Mouse (Mus musculus): ENCODE measurements at regions not wholly inside any gene's neighbourhood (a gene's known extent, or its start where the extent isn't known, plus 50 kb on each side); places are given as distances from the start of the nearest gene placed in this dataset.
A peak's percentile ranks its signal among the peaks of the same experiment; 100 is the strongest.

GRCm38 (mm10) chr4:119018573-119018972 lies 57.2 kb downstream of the Lao1 start:
- peak overlapping the region; percentile 69 for H3K4me2 ChIP-seq (ENCODE audit: low read depth, low read length)
- no peaks in the 10 kb centered on the region for H3K9me3 ChIP-seq (replicated peaks; ENCODE audit: control insufficient read depth, low read length)
- H3K27me3 ChIP-seq (ENCODE audit: control insufficient read depth, insufficient read depth, low read depth, low read length): no peaks in the 10 kb centered on the region; the same call in 1 of the 2 replicates
- peak; percentile 94 for ATAC-seq (ENCODE audit: low read depth)
- no peaks in the 10 kb centered on the region for H3K36me3 ChIP-seq (ENCODE audit: control insufficient read depth, insufficient read depth)
- H3K4me3 ChIP-seq (ENCODE audit: low read depth, low read length): peak overlapping the region; percentile 26; the same call in 1 of the 2 replicates
- H3K4me1 ChIP-seq (ENCODE audit: control insufficient read depth, low read depth, low read length): peaks cover 57% of the 10 kb centered on the region
- peak overlapping the region; percentile 97 for H3K27ac ChIP-seq (ENCODE audit: low read length)
- peak overlapping the region; percentile 74 for H3K9ac ChIP-seq (ENCODE audit: low read depth, low read length)
- WGBS (ENCODE audit: insufficient replicate concordance): 6% methylated on average over 6 of the region's 6 CpGs

GRCm38 (mm10) chr4:119019013-119019781 lies 57.8 kb downstream of the Lao1 start:
- H3K27ac ChIP-seq (ENCODE audit: low read length): peak overlapping the region; percentile 97
- H3K9ac ChIP-seq (ENCODE audit: low read depth, low read length): peak overlapping the region; percentile 74
- H3K9me3 ChIP-seq (replicated peaks; ENCODE audit: control insufficient read depth, low read length): no peaks in the 10 kb centered on the region
- H3K27me3 ChIP-seq (ENCODE audit: control insufficient read depth, insufficient read depth, low read depth, low read length): no peaks in the 10 kb centered on the region; the same call in 1 of the 2 replicates
- H3K4me3 ChIP-seq (ENCODE audit: low read depth, low read length): peak overlapping the region; percentile 36
- WGBS (ENCODE audit: insufficient replicate concordance): 29% methylated on average over 12 of the region's 12 CpGs
- peak overlapping the region; percentile 69 for H3K4me2 ChIP-seq (ENCODE audit: low read depth, low read length)
- peak; percentile 72 for ATAC-seq (ENCODE audit: low read depth)
- no peaks in the 10 kb centered on the region for H3K36me3 ChIP-seq (ENCODE audit: control insufficient read depth, insufficient read depth)
- peaks cover 57% of the 10 kb centered on the region for H3K4me1 ChIP-seq (ENCODE audit: control insufficient read depth, low read depth, low read length)

DNA sequence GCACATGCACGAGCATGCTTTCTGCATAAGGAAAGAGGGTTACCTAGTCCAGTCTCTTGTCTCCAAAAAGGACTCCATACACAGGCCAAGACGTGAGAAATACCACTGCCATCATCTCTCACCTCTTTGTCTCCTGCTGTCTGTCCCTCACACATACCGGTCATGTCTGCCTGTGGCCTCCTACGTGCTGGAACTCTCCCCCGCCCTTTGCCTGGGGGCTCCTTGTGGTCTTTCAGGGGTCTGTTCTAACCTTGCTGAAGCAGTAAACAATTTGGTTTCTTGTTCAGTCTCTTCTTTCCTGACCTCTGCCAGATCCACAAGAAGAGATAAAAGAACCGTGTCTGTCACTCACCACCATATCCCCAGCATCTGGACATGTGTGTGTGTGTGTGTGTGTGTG lies 61.0 kb downstream of the Lao1 start:
- H3K27me3 ChIP-seq (ENCODE audit: control insufficient read depth, insufficient read depth, low read depth, low read length): no peaks in the 10 kb centered on the region; the same call in 1 of the 2 replicates

DNA sequence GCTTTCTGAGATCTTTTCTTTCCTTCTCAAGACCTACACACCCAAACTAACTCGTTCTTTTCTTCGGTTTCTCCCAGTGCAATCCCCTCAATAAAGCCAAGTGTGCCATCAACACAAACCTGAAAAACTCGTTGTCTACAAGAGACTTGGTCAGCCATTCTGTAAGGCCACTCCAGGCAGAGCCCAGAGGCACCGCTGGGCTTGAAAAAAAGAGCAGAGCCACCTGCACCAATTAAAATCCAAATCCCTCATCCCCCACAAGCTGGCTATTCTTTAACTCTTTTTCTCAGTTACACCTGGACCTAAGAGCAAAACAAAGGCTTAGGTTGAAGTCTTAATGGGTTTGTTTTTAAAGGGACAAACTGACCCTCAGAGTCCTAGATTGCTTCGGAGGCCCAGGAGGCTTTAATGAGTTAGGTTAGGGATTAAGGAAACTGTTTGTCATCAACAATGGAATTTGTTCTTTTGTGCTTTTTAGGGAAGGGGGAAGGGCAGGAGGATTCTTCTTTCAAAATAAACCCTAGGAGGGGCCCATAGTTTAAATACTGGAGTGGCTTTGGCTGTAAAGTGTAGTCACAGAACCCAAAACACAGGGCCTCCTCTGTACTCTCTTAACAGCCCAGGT lies 65.0 kb downstream of the Lao1 start:
- H3K36me3 ChIP-seq (ENCODE audit: control insufficient read depth, insufficient read depth): no peaks in the 10 kb centered on the region
- 56% methylated on average over 5 of the region's 5 CpGs for WGBS (ENCODE audit: insufficient replicate concordance)
- no peaks in the 10 kb centered on the region for H3K9me3 ChIP-seq (replicated peaks; ENCODE audit: control insufficient read depth, low read length)
- ATAC-seq (ENCODE audit: low read depth): no peak
- H3K27me3 ChIP-seq (ENCODE audit: control insufficient read depth, insufficient read depth, low read depth, low read length): no peaks in the 10 kb centered on the region; the same call in 1 of the 2 replicates
- H3K4me2 ChIP-seq (ENCODE audit: low read depth, low read length): no peak overlapping the region
- peak overlapping the region; percentile 56 for H3K9ac ChIP-seq (ENCODE audit: low read depth, low read length)
- no peak overlapping the region for H3K4me3 ChIP-seq (ENCODE audit: low read depth, low read length)
- peak overlapping the region; percentile 100 for H3K27ac ChIP-seq (ENCODE audit: low read length)
- peaks cover 64% of the 10 kb centered on the region for H3K4me1 ChIP-seq (ENCODE audit: control insufficient read depth, low read depth, low read length)

More for the DNA sequence above, 61.0 kb downstream of the Lao1 start:
- Histone ChIP-seq H3K36me3 (ENCODE audit: control insufficient read depth, insufficient read depth) (no peaks in the 10 kb centered on the region), H3K4me2 (ENCODE audit: low read depth, low read length) (no peak overlapping the region), H3K4me1 (ENCODE audit: control insufficient read depth, low read depth, low read length) (peaks cover 63% of the 10 kb centered on the region), H3K4me3 (ENCODE audit: low read depth, low read length) (no peak overlapping the region), H3K9me3 (replicated peaks; ENCODE audit: control insufficient read depth, low read length) (no peaks in the 10 kb centered on the region), H3K27ac (ENCODE audit: low read length) (no peak overlapping the region), H3K9ac (ENCODE audit: low read depth, low read length) (peak overlapping the region; percentile 32; the same call in 1 of the 2 replicates)
- WGBS (ENCODE audit: insufficient replicate concordance): 34% methylated on average over 6 of the region's 6 CpGs
- no peak for ATAC-seq (ENCODE audit: low read depth)

- Histone ChIP-seq H3K9me3 (replicated peaks; ENCODE audit: control insufficient read depth, low read length) (no peaks in the 10 kb centered on the region), H3K4me3 (ENCODE audit: low read depth, low read length) (peak overlapping the region; percentile 13), H3K4me1 (ENCODE audit: control insufficient read depth, low read depth, low read length) (peaks cover 72% of the 10 kb centered on the region), H3K4me2 (ENCODE audit: low read depth, low read length) (peak overlapping the region; percentile 59), H3K27me3 (ENCODE audit: control insufficient read depth, insufficient read depth, low read depth, low read length) (no peaks in the 10 kb centered on the region; the same call in 1 of the 2 replicates), H3K36me3 (ENCODE audit: control insufficient read depth, insufficient read depth) (no peaks in the 10 kb centered on the region), H3K9ac (ENCODE audit: low read depth, low read length) (peak overlapping the region; percentile 68), H3K27ac (ENCODE audit: low read length) (peak overlapping the region; percentile 100)
- 20% methylated on average over 8 of the region's 8 CpGs for WGBS (ENCODE audit: insufficient replicate concordance)
- ATAC-seq (ENCODE audit: low read depth): peak; percentile 93
Measured at GRCm38 (mm10) chr4:119028208-119028821, 66.9 kb downstream of the Lao1 start.

DNA sequence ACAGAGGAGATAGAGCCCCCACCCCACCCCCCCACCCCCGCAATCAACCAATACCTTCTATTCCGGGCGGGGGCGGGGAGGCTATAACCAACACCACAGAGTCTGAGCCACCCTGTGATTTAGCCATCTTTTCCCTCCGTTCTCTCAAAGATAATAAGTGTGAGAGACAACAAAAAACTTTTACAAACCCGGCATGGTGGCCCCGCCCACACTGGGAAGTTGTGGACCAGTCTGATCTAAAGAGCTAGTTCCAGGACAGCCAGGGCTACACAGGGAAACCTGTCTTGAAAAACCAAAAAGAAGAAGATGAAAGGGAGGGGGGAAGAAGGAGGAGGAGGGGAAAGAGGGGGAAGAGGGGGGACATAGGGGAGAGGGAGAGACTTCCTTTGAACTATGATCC lies 67.7 kb downstream of the Lao1 start:
- peak overlapping the region; percentile 49 for H3K4me2 ChIP-seq (ENCODE audit: low read depth, low read length)
- no peaks in the 10 kb centered on the region; the same call in 1 of the 2 replicates for H3K27me3 ChIP-seq (ENCODE audit: control insufficient read depth, insufficient read depth, low read depth, low read length)
- ATAC-seq (ENCODE audit: low read depth): peak; percentile 7
- H3K9me3 ChIP-seq (replicated peaks; ENCODE audit: control insufficient read depth, low read length): no peaks in the 10 kb centered on the region
- H3K27ac ChIP-seq (ENCODE audit: low read length): peak overlapping the region; percentile 100
- H3K9ac ChIP-seq (ENCODE audit: low read depth, low read length): peak overlapping the region; percentile 63
- peaks cover 79% of the 10 kb centered on the region for H3K4me1 ChIP-seq (ENCODE audit: control insufficient read depth, low read depth, low read length)
- no peak overlapping the region for H3K4me3 ChIP-seq (ENCODE audit: low read depth, low read length)
- 50% methylated on average over 7 of the region's 7 CpGs for WGBS (ENCODE audit: insufficient replicate concordance)
- no peaks in the 10 kb centered on the region for H3K36me3 ChIP-seq (ENCODE audit: control insufficient read depth, insufficient read depth)

GRCm38 (mm10) chr4:119029735-119030134 lies 68.4 kb downstream of the Lao1 start:
- H3K9ac ChIP-seq (ENCODE audit: low read depth, low read length): peak overlapping the region; percentile 63
- 75% methylated on average over 6 of the region's 6 CpGs for WGBS (ENCODE audit: insufficient replicate concordance)
- peak overlapping the region; percentile 49; the same call in 1 of the 2 replicates for H3K4me2 ChIP-seq (ENCODE audit: low read depth, low read length)

GRCm38 (mm10) chr4:119030865-119031264 lies 69.5 kb downstream of the Lao1 start:
- no peak overlapping the region for H3K4me2 ChIP-seq (ENCODE audit: low read depth, low read length)
- peak overlapping the region; percentile 49 for H3K9ac ChIP-seq (ENCODE audit: low read depth, low read length)
- H3K36me3 ChIP-seq (ENCODE audit: control insufficient read depth, insufficient read depth): no peaks in the 10 kb centered on the region
- peak overlapping the region; percentile 75 for H3K27ac ChIP-seq (ENCODE audit: low read length)
- no peaks in the 10 kb centered on the region for H3K9me3 ChIP-seq (replicated peaks; ENCODE audit: control insufficient read depth, low read length)
- ATAC-seq (ENCODE audit: low read depth): no peak
- peaks cover 90% of the 10 kb centered on the region for H3K4me1 ChIP-seq (ENCODE audit: control insufficient read depth, low read depth, low read length)
- 65% methylated on average over 5 of the region's 5 CpGs for WGBS (ENCODE audit: insufficient replicate concordance)
- H3K4me3 ChIP-seq (ENCODE audit: low read depth, low read length): no peak overlapping the region
- H3K27me3 ChIP-seq (ENCODE audit: control insufficient read depth, insufficient read depth, low read depth, low read length): no peaks in the 10 kb centered on the region; the same call in 1 of the 2 replicates

More at GRCm38 (mm10) chr4:119029735-119030134, 68.4 kb downstream of the Lao1 start:
- H3K27me3 ChIP-seq (ENCODE audit: control insufficient read depth, insufficient read depth, low read depth, low read length): no peaks in the 10 kb centered on the region; the same call in 1 of the 2 replicates
- H3K36me3 ChIP-seq (ENCODE audit: control insufficient read depth, insufficient read depth): no peaks in the 10 kb centered on the region
- H3K4me1 ChIP-seq (ENCODE audit: control insufficient read depth, low read depth, low read length): peaks cover 85% of the 10 kb centered on the region
- no peak overlapping the region for H3K4me3 ChIP-seq (ENCODE audit: low read depth, low read length)
- ATAC-seq (ENCODE audit: low read depth): no peak
- peak overlapping the region; percentile 100 for H3K27ac ChIP-seq (ENCODE audit: low read length)
- H3K9me3 ChIP-seq (replicated peaks; ENCODE audit: control insufficient read depth, low read length): no peaks in the 10 kb centered on the region
